Mouse (Mus musculus): ENCODE data around the gene Mybph. TPM values are rescaled to one million over a fixed set of nuclear protein-coding genes. Genes with fewer than 3 reads are reported as not detected.
A peak's percentile ranks its signal among the peaks of the same experiment; 100 is the strongest.

The Mybph gene
- total RNA-seq (2022): under 1 TPM in 1 of 4 experiments, not detected in 3; 0.28 TPM

DNA sequence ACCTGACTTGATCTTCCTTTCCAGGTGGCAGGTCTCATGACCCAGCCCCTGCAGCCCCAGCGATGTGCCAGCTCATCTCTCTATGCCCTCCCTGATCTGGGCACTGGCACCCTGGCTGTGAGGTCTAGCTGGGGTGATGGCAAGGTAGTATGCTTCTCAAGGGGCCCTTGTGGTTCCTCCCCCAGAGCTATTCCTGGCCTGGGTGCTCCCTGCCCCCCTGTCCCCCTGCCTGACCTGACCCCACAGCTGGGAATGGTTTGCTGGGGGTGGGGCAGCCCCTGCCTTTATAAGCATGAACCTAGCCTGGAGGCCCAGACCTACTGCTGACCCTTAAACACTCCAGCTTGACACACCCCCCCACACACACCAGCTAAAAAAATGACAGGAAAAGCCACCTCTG lies at the start of gene Mybph:
Mybph (plus strand) TSS at position 323 of the 400 bp plus-strand sequence.
- DNase-seq (ENCODE audit: low spot score in 2 of 2): no peak

- DNase-seq (ENCODE audit: low spot score in 2 of 2): peak; percentile 34 to 36
These were observed 47.2 kb upstream of the Mybph start for GRCm38 (mm10) chr1:134146066-134146465.

- DNase-seq (ENCODE audit: low spot score in 2 of 2): no peak
These were observed 43.2 kb upstream of the Mybph start for GRCm38 (mm10) chr1:134150076-134150475.

DNA sequence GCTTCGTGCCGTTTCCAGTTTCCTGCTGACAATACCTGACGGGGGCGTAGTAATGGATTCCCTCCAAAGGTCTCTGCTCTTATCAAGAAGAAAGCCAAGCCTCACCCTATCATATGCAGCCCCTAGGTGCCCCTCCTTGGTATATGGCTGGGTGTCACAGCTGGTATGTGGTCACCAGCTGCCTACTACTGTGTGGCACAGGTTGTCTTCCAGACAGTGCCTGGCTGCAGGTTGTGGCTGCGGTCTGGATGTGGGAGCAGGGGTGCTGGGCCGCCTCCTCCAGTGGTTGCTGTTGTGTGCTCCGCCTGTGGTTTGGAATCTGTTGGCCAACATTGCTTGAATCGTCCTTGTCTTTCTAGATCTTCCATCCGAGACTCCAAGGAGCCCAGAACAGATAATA lies 42.5 kb upstream of the Mybph start:
- DNase-seq (ENCODE audit: low spot score in 2 of 2): no peak

DNA sequence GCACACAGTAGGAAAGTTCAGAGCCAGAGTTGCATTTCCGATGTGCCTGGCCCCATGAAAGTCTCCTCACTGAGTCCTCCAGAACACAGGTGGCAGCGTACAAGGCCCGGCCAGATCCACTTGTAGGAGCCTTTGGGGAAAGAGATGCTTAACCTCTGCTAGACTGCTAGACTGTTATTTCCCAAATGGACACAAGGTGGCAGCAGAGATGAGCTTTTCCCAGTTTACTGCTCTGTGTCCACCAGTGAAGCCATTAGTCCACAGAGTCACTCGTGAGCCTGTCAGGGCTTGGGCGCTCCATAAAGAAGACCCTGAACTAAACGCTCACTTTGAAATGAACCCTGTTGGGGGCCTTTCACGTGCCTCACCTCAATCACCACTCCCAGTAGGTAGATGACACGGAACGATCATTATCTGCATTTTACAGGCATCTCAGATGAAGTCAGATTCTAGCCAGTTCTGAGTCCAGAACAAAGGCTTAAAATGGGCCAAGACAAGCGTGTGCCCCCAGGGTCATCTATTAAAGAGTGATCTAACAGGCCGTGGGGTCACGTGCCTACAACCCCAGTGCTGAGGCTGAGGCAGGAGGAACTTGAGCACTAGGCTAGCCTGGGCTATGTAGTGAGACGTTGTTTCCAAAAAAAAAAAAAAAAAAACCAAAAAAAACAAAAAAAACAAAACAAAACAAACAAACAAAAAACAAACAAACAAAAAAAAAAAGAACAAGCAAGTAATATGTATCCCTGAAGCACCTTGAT lies 41.4 kb upstream of the Mybph start:
- peak; percentile 68 to 83 for DNase-seq (ENCODE audit: low spot score in 2 of 2)

DNA sequence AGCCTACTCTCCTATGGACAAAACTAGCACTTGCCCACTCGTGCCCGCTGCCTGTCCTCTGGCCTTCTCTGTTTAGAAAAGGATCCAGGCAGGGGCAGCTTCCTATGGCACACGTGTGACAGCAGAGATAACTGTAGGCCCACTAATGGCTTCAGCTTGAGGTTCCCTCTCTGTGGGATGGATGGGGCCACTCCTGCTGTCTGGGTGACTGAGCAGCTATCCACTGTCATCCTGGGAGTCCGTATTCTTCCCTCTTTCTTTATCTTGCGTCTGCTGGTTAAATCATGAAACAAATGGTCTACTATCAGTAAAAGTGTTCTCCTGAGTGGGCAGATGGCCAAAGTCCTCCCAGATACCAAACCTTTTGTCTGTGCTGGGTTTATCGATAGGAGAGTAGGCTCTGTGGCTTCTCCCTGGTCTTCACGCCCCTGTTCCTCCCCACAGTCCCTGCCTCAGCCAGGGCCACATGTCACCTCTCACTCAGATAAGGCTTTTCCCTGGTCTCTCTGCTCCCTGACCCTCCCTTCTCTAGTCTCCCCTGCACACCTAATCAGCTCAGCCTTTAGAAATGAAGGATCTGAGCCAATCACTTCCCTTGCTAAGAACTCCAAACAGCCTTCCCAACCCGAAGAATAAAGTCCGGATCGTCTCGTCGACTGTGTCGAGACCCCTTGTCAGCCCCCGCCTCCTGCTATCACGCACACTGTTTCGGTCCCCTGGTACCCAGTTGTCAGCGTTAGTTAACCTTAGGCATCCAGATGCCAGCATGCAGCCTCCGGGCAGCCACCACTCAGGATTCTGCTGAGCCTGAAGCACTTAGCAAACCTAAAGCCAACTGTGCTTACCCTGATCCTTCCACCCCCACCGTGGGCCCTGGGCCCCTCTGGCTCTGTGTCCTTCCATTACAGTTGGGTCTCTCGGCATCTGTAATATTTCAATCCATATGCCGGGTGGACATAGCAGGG lies 40.3 kb upstream of the Mybph start:
- no peak for DNase-seq (ENCODE audit: low spot score in 2 of 2)

- DNase-seq (ENCODE audit: low spot score in 2 of 2): no peak
These were observed 39.1 kb upstream of the Mybph start for GRCm38 (mm10) chr1:134154121-134154520.

DNA sequence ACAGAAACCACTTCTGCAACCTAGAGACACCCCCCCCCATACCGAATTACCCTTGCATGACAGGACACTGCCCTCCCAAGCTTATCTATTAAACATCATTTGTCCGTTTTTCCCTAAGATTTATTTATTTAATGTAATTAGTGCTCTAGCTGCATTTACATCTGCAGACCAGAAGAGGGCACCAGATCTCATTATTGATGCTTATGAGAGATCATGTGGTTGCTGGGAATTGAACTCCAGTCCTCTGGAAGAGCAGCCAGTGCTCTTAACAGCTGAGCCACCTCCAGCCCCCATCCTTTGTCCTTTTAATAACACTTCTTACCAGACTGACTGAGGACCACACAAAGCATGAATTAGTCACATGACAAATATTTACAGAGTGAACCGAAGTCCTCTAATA lies 38.6 kb upstream of the Mybph start:
- no peak for DNase-seq (ENCODE audit: low spot score in 2 of 2)

DNA sequence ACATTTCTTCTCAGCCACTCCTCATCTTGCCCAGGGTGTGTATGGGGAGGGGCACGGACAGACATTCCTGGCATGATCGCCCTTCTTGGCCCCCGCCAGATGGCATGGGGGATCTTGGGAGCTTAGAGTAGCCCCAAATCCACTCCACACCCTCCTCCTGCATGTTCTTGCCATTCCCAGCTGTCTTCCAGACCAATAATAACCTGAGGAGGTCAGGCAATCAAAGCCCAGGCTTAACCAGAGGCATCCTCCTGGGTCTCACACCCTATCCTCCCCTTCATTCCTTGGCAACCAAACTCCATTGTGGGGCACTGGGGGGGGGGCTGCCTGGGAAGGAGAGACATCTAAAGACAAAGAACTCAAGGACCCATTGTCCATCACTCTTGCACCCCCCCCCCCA lies 32.8 kb upstream of the Mybph start:
- no peak for DNase-seq (ENCODE audit: low spot score in 2 of 2)

DNA sequence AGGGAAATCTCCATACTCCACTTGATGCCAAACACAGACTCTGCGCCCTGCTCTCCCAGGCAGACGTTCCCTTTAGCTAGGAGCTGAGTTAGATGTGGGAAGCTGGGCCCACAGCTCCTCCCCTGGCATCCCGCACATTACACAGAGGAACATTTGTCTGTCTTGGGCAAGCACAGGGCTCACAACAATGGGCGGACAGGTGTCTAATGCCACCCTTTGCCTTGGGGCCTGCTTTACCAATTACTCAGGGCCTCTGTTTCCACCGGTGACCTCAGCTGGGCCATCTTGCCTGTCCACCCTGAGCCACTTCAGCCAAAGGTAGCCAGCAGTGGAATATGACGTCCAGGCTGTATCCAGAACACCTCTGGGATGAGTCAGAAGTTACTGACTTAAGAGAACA lies 31.8 kb upstream of the Mybph start:
- no peak for DNase-seq (ENCODE audit: low spot score in 2 of 2)

DNA sequence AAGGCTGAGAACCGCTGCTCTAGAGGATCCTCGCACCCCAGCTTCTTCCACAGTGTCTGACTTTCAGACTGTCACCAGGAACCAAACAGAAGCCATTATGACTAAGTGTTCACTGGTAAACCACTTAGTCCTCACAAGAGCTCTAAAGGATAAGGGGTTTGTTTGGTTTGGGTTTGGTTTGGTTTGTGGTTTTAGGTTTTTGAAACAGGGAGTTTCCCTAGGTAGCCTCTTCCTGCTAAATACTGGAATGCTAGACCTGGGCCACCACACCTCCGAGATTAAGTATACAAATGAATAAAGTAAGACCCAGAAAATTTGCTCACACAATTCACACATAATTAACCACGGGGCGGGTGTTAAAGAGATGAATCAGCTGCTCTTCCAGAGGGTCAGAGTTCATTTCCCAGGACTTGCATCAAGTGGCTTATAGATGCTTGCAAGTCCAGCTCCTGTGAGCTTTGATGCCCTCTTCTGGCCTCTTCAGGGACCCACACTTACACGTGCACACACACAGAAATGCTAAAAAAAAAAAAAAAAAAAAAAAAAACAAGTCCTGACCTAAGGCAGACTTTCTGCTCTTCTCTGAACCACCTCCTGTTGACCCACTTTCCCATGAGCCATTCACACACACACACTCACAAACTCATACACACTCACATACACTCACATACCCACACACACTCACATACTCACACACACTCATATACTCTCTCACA lies 30.6 kb upstream of the Mybph start:
- no peak for DNase-seq (ENCODE audit: low spot score in 2 of 2)

- no peak for DNase-seq (ENCODE audit: low spot score in 2 of 2)
These were observed 29.8 kb upstream of the Mybph start for GRCm38 (mm10) chr1:134163476-134163875.

DNA sequence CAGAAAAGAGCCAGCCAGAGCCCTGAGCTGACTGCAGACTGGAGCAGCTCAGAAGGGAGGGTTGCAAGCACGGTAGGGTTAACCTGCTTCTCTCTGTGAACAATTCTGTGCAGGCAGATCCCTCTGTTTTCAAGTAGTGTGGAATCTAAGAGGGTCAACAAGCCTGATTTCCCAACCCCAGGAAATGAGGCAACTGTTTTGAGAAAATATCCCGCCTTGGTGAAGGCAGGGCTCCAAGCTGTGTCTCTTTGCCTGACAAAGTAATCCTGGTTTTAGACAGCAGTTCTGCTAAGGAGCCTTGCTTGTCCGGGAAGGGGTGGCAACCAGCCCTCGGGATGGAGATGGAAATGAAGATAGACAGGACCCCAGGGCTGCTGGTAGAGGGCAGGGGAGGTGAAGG lies 28.8 kb upstream of the Mybph start:
- DNase-seq (ENCODE audit: low spot score in 2 of 2): no peak

GRCm38 (mm10) chr1:134166547-134166946 lies 26.7 kb upstream of the Mybph start:
- DNase-seq (ENCODE audit: low spot score in 2 of 2): no peak

DNA sequence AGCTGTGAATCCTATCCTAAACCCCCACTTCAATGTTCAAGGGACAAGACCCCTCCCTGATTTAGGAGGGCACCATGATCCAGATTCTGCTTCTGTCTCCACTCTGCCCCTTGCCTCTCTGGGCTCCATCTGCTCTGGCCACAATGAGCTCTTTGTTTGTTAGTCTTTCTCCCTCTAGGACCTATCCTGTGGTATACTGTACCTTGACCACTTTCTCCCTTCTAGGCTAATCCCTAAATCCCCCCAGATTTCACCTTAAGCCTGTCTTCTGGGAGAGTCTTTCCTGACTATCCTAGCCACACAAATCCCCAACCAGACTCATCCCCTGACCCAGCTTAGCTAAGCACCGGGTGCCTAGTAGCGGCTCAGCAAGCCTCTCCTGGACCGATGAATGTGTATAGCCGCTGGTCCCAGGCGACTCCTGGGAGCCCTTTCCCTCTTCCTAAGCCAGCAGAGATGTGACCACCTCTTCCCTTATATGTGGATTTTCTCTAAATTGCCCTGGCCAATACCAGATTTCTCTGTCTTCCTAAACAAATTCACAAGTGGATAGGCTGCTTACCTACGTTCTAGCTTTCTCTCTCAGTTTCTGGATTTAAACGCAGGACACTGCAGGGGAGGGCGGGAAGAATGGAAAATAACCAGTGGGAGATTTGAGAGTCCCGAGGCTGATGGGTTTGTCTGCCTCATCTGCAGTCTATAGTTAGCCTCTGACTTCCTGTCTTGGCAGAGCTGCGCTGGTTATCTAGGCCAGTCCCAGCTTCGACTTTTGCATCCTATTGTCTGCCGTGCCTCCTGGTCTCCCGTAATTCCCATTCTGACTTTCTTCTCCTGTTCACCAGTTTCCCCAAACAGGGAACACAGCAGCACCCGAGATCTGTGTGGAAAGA lies 25.6 kb upstream of the Mybph start:
- DNase-seq (ENCODE audit: low spot score in 2 of 2): no peak

- DNase-seq (ENCODE audit: low spot score in 2 of 2): no peak
These were observed 24.7 kb upstream of the Mybph start for GRCm38 (mm10) chr1:134168567-134168966.

DNA sequence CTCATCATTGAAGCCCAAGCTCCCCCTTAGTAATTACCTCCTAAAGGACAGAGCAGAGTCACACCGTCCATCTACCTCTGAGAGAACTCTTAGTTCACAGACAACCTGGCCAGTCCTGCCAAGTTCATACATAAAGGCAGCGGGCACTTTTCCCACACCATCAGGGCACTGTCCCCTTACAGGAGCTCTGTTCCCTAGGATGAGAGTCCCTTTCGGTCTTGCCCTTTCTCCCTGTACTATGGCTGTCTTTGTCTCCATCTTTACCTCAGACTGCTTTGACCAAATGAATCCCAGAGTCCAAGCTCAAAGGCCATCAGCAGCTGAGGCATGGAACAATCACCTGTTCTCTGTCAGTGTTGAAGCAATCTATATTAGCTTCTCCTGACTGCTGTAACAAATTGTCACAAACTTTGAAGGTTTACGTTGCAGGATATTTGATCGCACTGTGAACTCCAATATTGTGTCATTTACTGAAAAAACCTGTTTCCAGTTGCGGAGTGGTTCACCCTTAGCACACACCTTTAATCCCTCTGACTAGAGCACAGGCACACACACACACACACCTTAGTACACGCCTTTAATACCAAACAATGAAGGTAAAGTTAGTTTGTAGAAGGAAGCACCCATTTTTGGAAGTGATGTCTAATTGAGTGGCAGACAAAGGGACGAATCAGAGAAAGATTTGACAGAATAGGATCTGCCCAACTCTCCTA lies 24.1 kb upstream of the Mybph start:
- no peak for DNase-seq (ENCODE audit: low spot score in 2 of 2)

DNA sequence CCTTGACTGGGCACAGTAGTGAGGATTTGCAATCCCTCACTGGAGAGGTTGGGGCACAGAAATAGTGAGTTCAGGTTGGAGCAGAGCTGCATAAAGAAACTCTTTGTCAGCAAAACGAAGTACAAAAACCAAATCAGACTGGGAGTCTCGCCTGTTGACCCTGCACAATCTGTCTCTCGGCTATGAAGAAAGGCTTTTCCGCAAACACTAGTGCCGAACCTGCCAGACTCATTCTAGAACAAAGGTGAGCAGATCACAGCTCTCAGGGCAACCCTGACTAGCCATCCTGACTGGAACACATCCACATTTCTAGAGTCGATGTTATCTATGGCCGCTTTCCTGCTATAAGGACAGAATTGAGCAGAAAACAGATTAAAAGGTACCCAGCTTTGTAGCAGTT lies 20.2 kb upstream of the Mybph start:
- no peak for DNase-seq (ENCODE audit: low spot score in 2 of 2)

DNA sequence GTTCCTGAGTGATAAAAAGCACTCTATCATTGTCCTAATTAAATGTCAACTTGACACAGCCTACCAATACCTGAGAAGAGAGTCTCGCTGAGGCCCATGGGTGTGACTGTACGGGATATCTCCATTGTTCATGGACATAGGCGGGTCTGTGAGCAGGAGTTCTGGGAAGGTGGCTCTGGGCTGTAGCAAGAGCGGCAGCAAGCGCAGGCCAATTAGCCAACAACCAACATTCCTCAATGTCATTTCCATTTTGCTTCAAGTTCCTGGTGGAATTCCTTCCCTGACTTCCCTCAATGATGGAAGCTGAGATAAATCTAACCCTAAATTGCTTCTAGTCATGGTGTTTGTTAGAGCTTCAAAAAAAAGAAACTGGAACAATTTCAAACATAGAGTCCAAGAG lies 15.3 kb upstream of the Mybph start:
- DNase-seq (ENCODE audit: low spot score in 2 of 2): no peak

GRCm38 (mm10) chr1:134182025-134182424 lies 11.2 kb upstream of the Mybph start, which contains the start of gene Chil1:
Gene Chil1 (plus strand): TSS chr1:134182176.
- DNase-seq (ENCODE audit: low spot score in 2 of 2): no peak

All from layer of hippocampus, adult 8-10 months (tissue).